Mouse (Mus musculus) intestine, postnatal 0 days (tissue): ENCODE measurements at regions not wholly inside any gene's neighbourhood (a gene's known extent, or its start where the extent isn't known, plus 50 kb on each side); places are given as distances from the start of the nearest gene placed in this dataset.

Experiments used
- ATAC-seq: fragments of 200-750 bp; cut with Nextera tagmentation; 2 replicates; pipeline ENCODE4 v1.8.0; 2017; ENCODE audit warnings: mild to moderate bottlenecking, moderate TSS enrichment, moderate library complexity
- H3K27ac ChIP-seq: fragments of 300-500 bp; sonication (generic); 2 replicates; pipeline ENCODE4 v1.5.1; 2014; ENCODE audit warnings: mild to moderate bottlenecking, low read depth, low read length, moderate library complexity
- H3K27me3 ChIP-seq: fragments of 300-500 bp; sonication (generic); replicated peaks from 2 replicates; pipeline ENCODE4 v1.6.1; 2014; ENCODE audit warnings: low read length, mixed read lengths; ENCODE audit not compliant: control insufficient read depth, insufficient read depth
- H3K36me3 ChIP-seq: fragments of 300-500 bp; sonication (generic); 2 replicates; pipeline ENCODE4 v1.6.1; 2014; ENCODE audit warnings: mild to moderate bottlenecking, moderate library complexity; ENCODE audit not compliant: control insufficient read depth, insufficient read depth
- H3K4me1 ChIP-seq: fragments of 300-500 bp; sonication (generic); replicated peaks from 2 replicates; pipeline ENCODE4 v1.6.1; 2014; ENCODE audit warnings: antibody characterized with exemption, low read length, mixed read lengths; ENCODE audit not compliant: control insufficient read depth, insufficient read depth
- H3K4me2 ChIP-seq: fragments of 300-500 bp; sonication (generic); replicated peaks from 2 replicates; pipeline ENCODE4 v1.6.1; 2014; ENCODE audit warnings: low read depth, mild to moderate bottlenecking, moderate library complexity
- H3K4me3 ChIP-seq: fragments of 300-500 bp; sonication (generic); 2 replicates; pipeline ENCODE4 v1.5.1; 2014; ENCODE audit warnings: low read depth, low read length
- H3K9ac ChIP-seq: fragments of 300-500 bp; sonication (generic); 2 replicates; pipeline ENCODE4 v1.6.1; 2014; ENCODE audit warnings: mild to moderate bottlenecking, low read depth, low read length
- H3K9me3 ChIP-seq: fragments of 300-500 bp; sonication (generic); 2 replicates; pipeline ENCODE4 v1.6.1; 2016; ENCODE audit warnings: mixed run types; ENCODE audit not compliant: control insufficient read depth
- CTCF ChIP-seq: sonication (generic); IDR thresholded peaks from 2 replicates; pipeline ENCODE4 v1.5.1; 2016; ENCODE audit warnings: low read depth, mild to moderate bottlenecking, control low read depth, antibody characterized with exemption, moderate library complexity
- WGBS: fragments of 180-500 bp; shearing (Covaris S2); extraction: QIAGEN DNeasy Blood & Tissue Kit; methylation state at CpG from one replicate; pipeline ENCODE4 v1.1.7; 2014; 5-methylcytosine and 5-hydroxymethylcytosine counted together

DNA sequence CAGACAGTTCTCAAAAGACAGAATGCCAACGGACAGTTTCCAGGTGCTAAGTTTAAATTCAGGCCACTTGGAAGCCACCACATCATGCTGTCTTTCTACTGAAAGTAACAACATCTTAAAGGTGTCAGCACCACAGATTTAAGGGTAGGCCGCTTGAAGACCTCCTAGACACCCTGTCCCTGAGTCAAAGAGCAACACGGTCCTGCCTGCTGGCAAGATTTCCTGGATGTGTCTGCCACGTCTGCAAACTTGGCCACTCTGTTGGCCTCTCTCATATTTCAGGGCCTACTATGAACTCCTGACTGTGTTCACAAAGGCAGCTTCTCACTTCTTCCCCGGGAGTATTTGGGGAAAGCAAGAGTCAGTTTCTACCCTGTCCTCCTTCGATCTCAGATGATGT is 194.7 kb upstream of the Esrrg start:
- Histone ChIP-seq H3K9me3 (no peaks in the 10 kb centered on the region), H3K27ac (no peak overlapping the region), H3K4me3 (no peak overlapping the region), H3K4me2 (no peak overlapping the region), H3K9ac (no peak overlapping the region), H3K4me1 (no peaks in the 10 kb centered on the region), H3K36me3 (no peaks in the 10 kb centered on the region), H3K27me3 (no peaks in the 10 kb centered on the region)
- 83% methylated on average over 6 of the region's 6 CpGs for WGBS
- TF ChIP-seq CTCF = no peak
- ATAC-seq = no peak

- H3K27me3 ChIP-seq = no peaks in the 10 kb centered on the region
- no peaks in the 10 kb centered on the region for H3K36me3 ChIP-seq
- 89% methylated on average over 20 of the region's 20 CpGs for WGBS
- TF ChIP-seq CTCF = no peak
- H3K4me1 ChIP-seq = no peaks in the 10 kb centered on the region
- no peaks in the 10 kb centered on the region for H3K9me3 ChIP-seq
- no peak overlapping the region for H3K4me2 ChIP-seq
- ATAC-seq = no peak
- no peak overlapping the region for H3K27ac ChIP-seq
- no peak overlapping the region for H3K9ac ChIP-seq
- no peak overlapping the region for H3K4me3 ChIP-seq
Observed at GRCm38 (mm10) chr1:187418186-187419140, 190.1 kb upstream of the Esrrg start.

- H3K4me2 ChIP-seq = no peak overlapping the region
- no peaks in the 10 kb centered on the region for H3K4me1 ChIP-seq
- WGBS = 38% methylated on average over 9 of the region's 9 CpGs
- H3K36me3 ChIP-seq = no peaks in the 10 kb centered on the region
- 0 out of 2 replicates have a peak, but pooled peaks cover 3% of the 10 kb centered on the region for H3K27me3 ChIP-seq
- ATAC-seq = no peak
- H3K27ac ChIP-seq = no peak overlapping the region
- TF ChIP-seq CTCF = no peak
- H3K9me3 ChIP-seq = no peaks in the 10 kb centered on the region
- H3K4me3 ChIP-seq = no peak overlapping the region
- H3K9ac ChIP-seq = no peak overlapping the region
Observed at GRCm38 (mm10) chr1:187428536-187429215, 179.9 kb upstream of the Esrrg start.

- 83% methylated on average over 24 of the region's 24 CpGs for WGBS
- TF ChIP-seq CTCF = no peak
- H3K4me2 ChIP-seq = no peak overlapping the region
Observed at GRCm38 (mm10) chr1:187433716-187434634, 174.6 kb upstream of the Esrrg start.

GRCm38 (mm10) chr1:187439170-187439914 is 169.2 kb upstream of the Esrrg start:
- H3K27ac ChIP-seq = no peak overlapping the region
- H3K4me2 ChIP-seq = no peak overlapping the region
- ATAC-seq = no peak

More at GRCm38 (mm10) chr1:187433716-187434634, 174.6 kb upstream of the Esrrg start:
- H3K27ac ChIP-seq = no peak overlapping the region
- ATAC-seq = no peak
- no peak overlapping the region for H3K4me3 ChIP-seq
- H3K9ac ChIP-seq = no peak overlapping the region
- no peaks in the 10 kb centered on the region for H3K36me3 ChIP-seq
- H3K9me3 ChIP-seq = no peaks in the 10 kb centered on the region
- H3K4me1 ChIP-seq = no peaks in the 10 kb centered on the region
- no peaks in the 10 kb centered on the region for H3K27me3 ChIP-seq

More at GRCm38 (mm10) chr1:187439170-187439914, 169.2 kb upstream of the Esrrg start:
- Histone ChIP-seq H3K36me3 (no peaks in the 10 kb centered on the region), H3K9me3 (no peaks in the 10 kb centered on the region), H3K4me1 (no peaks in the 10 kb centered on the region), H3K4me3 (no peak overlapping the region), H3K27me3 (no peaks in the 10 kb centered on the region), H3K9ac (no peak overlapping the region)
- TF ChIP-seq CTCF = no peak
- WGBS = 86% methylated on average over 20 of the region's 20 CpGs
